Mouse (Mus musculus): ENCODE results near the gene S100a3.

GRCm38 (mm10) chr3:90598212-90598611 is 37.8 kb downstream of the S100a3 start:
- TF ChIP-seq CTCF (conservative IDR thresholded peaks at IDR 0.05; ENCODE audit: low read length) (no peak), POU5F1 (IDR thresholded peaks at IDR 0.05; ENCODE audit: borderline replicate concordance, low read length) (no peak)
